Mouse (Mus musculus) heart, postnatal 36 days (tissue): ENCODE measurements at regions not wholly inside any gene's neighbourhood (a gene's known extent, or its start where the extent isn't known, plus 50 kb on each side); places are given as distances from the start of the nearest gene placed in this dataset.

ENCODE experiments used
- DNase-seq, 2 experiments: peaks; one replicate each; pipeline ENCODE4 v3.0.0; 2021 to 2022
- intact Hi-C: fragments of 180-260 bp; cut with DNase I; formaldehyde crosslinking; loops from one replicate; pipeline ENCODE4 v1.15.1; 2025

- DNase-seq: no peak
- intact Hi-C loops: no loop called here
These were observed 423.3 kb downstream of the Zic3 start for GRCm38 (mm10) chrX:58445624-58446323.

DNA sequence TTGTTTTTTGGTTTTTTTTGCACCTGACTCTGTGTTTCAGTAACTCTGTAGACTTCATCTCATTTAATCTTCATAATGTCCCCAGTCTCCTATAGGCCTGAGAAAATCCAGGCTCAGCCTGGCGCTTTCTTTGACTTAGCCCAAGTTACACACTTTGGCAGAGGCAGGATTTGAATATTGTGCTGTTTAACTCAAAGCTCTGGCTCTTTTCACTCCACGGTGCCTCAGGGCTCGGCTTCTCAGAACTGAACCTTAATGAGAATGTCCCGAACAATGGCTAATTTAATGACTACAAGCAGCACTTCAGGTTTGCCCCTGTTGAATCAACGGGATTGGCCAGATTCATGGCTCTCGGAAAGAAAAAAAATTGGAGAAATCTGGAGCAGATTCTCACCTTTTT is 425.1 kb downstream of the Zic3 start:
- intact Hi-C loops: no loop called here
- no peak for DNase-seq

GRCm38 (mm10) chrX:58469683-58470082 is 439.5 kb upstream of the 4930550L24Rik start:
- intact Hi-C loops: no loop called here
- no peak for DNase-seq

DNA sequence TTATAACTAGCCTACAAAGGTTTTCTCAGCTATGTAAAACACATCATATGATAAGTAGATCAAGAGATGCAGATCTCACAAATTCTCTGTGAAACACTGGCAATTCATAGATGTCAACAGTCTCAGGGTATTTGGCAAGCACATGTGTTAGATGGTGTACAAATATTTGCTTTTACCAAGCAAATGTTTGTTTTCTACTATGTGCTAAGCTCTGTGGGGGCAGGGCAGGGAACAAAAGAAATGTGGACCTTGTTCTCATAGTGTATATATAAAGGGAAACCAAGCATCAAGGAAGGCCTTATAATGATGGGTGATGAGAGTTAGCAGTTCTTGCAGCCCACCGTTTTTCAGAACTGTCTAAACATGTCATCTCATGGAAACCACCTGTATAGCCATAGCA is 438.2 kb upstream of the 4930550L24Rik start:
- intact Hi-C loops: no loop called here
- no peak for DNase-seq

- intact Hi-C loops: loop anchor here (10.0 kb wide), 1 partner anchor 566 kb away; no protein-coding TSS in a partner anchor
- no peak for DNase-seq
These were observed 418.3 kb upstream of the 4930550L24Rik start for GRCm38 (mm10) chrX:58490861-58491260.

GRCm38 (mm10) chrX:58503573-58503972 is 405.6 kb upstream of the 4930550L24Rik start:
- intact Hi-C loops: no loop called here

GRCm38 (mm10) chrX:58514925-58515324 is 394.2 kb upstream of the 4930550L24Rik start:
- intact Hi-C loops: no loop called here
- no peak for DNase-seq

More at GRCm38 (mm10) chrX:58503573-58503972, 405.6 kb upstream of the 4930550L24Rik start:
- no peak for DNase-seq
